Mouse (Mus musculus): ENCODE measurements around the gene Cyb5d1. TPM values are rescaled to one million over a fixed set of nuclear protein-coding genes. Genes with fewer than 3 reads are reported as not detected.

Cyb5d1 gene
- total and polyA plus RNA-seq, 3 experiments: 28.4 to 29.5 (median 29.3) TPM

- H3K27me3 ChIP-seq (replicated peaks): no peaks in the 10 kb centered on the region
- H3K9me3 ChIP-seq (replicated peaks; ENCODE audit: low read length): no peaks in the 10 kb centered on the region
- no peak overlapping the region for H3K4me3 ChIP-seq (replicated peaks in 1 of 3; ENCODE audit: low read depth in 2 of 3, low read length in 2 of 3, poor library complexity in 1 of 3)
- dilution Hi-C loops (cut with MboI; ENCODE audit: extremely low pct_ligation_motif_present, extremely low pct_unique_long_range_greater_than_20kb, low sequenced_read_pairs): no loop called here
- H3K36me3 ChIP-seq (replicated peaks in 1 of 2; ENCODE audit: control insufficient read depth in 1 of 2, insufficient read depth in 1 of 2, low read length in 1 of 2): peaks cover 0 to 46% of the 10 kb centered on the region in 2 experiments
- peaks cover 6 to 11% of the 10 kb centered on the region in 2 experiments; a peak in 3 of 4 replicates for H3K4me1 ChIP-seq (ENCODE audit: control insufficient read depth in 1 of 2, insufficient read depth in 2 of 2)
- no peak overlapping the region for H3K27ac ChIP-seq (ENCODE audit: insufficient read depth, low read depth)
- no peak overlapping the region for H3K9ac ChIP-seq (ENCODE audit: insufficient read depth, low read depth)
- no peak for DNase-seq (ENCODE audit: extremely low read depth)
- in situ Hi-C loops (cut with MboI; ENCODE audit: low pct_ligation_motif_present, low pct_unique_long_range_greater_than_20kb, low sequenced_read_pairs): no loop called here
- no peak for TF ChIP-seq ZMIZ1 (IDR thresholded peaks at IDR 0.05; ENCODE audit: low read depth, low read length)
- no peak for TF ChIP-seq TBP (conservative IDR thresholded peaks at IDR 0.05; ENCODE audit: low read depth, low read length)
- TF ChIP-seq UBTF (IDR thresholded peaks at IDR 0.05; ENCODE audit: low read depth, low read length): no peak
- TF ChIP-seq POLR2AphosphoS2 (IDR thresholded peaks at IDR 0.05; ENCODE audit: low read depth, low read length): no peak
- no peak for TF ChIP-seq ELF1 (IDR thresholded peaks at IDR 0.05; ENCODE audit: low read depth, low read length)
- TF ChIP-seq BHLHE40 (IDR thresholded peaks at IDR 0.05; ENCODE audit: low read depth, low read length): no peak
- no peak for TF ChIP-seq HCFC1 (IDR thresholded peaks at IDR 0.05; ENCODE audit: low read depth, low read length)
- TF ChIP-seq CHD2 (IDR thresholded peaks at IDR 0.05; ENCODE audit: low read length): no peak
- TF ChIP-seq NELFE (IDR thresholded peaks at IDR 0.05; ENCODE audit: low read depth, low read length): no peak
- TF ChIP-seq ETS1 (conservative IDR thresholded peaks at IDR 0.05; ENCODE audit: low read depth, low read length): no peak
- no peak for TF ChIP-seq MAFK (IDR thresholded peaks at IDR 0.05; ENCODE audit: insufficient replicate concordance, low read length)
- no peak for TF ChIP-seq MAZ (IDR thresholded peaks at IDR 0.05; ENCODE audit: low read depth, low read length)
- no peak for TF ChIP-seq RCOR1 (conservative IDR thresholded peaks at IDR 0.05; ENCODE audit: low read depth, low read length)
- no peak for TF ChIP-seq PAX5 (IDR thresholded peaks at IDR 0.05; ENCODE audit: low read length)
- no peak overlapping the region for H3K4me2 ChIP-seq (ENCODE audit: insufficient read depth, low read depth, poor library complexity, severe bottlenecking)
- H3K79me2 ChIP-seq (replicated peaks; ENCODE audit: control insufficient read depth, extremely low read depth, insufficient read depth, poor library complexity, severe bottlenecking): no peaks in the 10 kb centered on the region
These were observed 14.1 kb downstream of the Cyb5d1 start for GRCm38 (mm10) chr11:69381356-69381755.

- no peaks in the 10 kb centered on the region for H3K27me3 ChIP-seq (replicated peaks)
- peaks cover 0 to 44% of the 10 kb centered on the region in 2 experiments for H3K36me3 ChIP-seq (replicated peaks in 1 of 2; ENCODE audit: control insufficient read depth in 1 of 2, insufficient read depth in 1 of 2, low read length in 1 of 2)
- in situ Hi-C loops (cut with MboI; ENCODE audit: low pct_ligation_motif_present, low pct_unique_long_range_greater_than_20kb, low sequenced_read_pairs): no loop called here
- peak overlapping the region; percentile 47 for H3K27ac ChIP-seq (ENCODE audit: insufficient read depth, low read depth)
- H3K4me2 ChIP-seq (ENCODE audit: insufficient read depth, low read depth, poor library complexity, severe bottlenecking): no peak overlapping the region
- H3K4me1 ChIP-seq (ENCODE audit: control insufficient read depth in 1 of 2, insufficient read depth in 2 of 2): peaks cover 6 to 14% of the 10 kb centered on the region in 2 experiments; a peak in 3 of 4 replicates
- DNase-seq (ENCODE audit: extremely low read depth): no peak
- dilution Hi-C loops (cut with MboI; ENCODE audit: extremely low pct_ligation_motif_present, extremely low pct_unique_long_range_greater_than_20kb, low sequenced_read_pairs): no loop called here
- H3K79me2 ChIP-seq (replicated peaks; ENCODE audit: control insufficient read depth, extremely low read depth, insufficient read depth, poor library complexity, severe bottlenecking): no peaks in the 10 kb centered on the region
- no peak for TF ChIP-seq SIN3A (IDR thresholded peaks at IDR 0.05; ENCODE audit: low read length)
- TF ChIP-seq POLR2A (IDR thresholded peaks at IDR 0.05; ENCODE audit: low read depth, low read length): no peak
- TF ChIP-seq JUN (IDR thresholded peaks at IDR 0.05; ENCODE audit: insufficient read depth, low read depth, low read length): no peak
- TF ChIP-seq USF1 (IDR thresholded peaks at IDR 0.05; ENCODE audit: low read depth, low read length): no peak
- TF ChIP-seq NELFE (IDR thresholded peaks at IDR 0.05; ENCODE audit: low read depth, low read length): no peak
- no peak for TF ChIP-seq IRF4 (IDR thresholded peaks at IDR 0.05; ENCODE audit: low read depth, low read length)
- TF ChIP-seq ZC3H11A (IDR thresholded peaks at IDR 0.05; ENCODE audit: low read depth, low read length): no peak
- TF ChIP-seq JUND (conservative IDR thresholded peaks at IDR 0.05; ENCODE audit: low read depth, low read length): no peak
- no peak for TF ChIP-seq USF2 (conservative IDR thresholded peaks at IDR 0.05; ENCODE audit: low read depth, low read length)
- no peak for TF ChIP-seq MAZ (IDR thresholded peaks at IDR 0.05; ENCODE audit: low read depth, low read length)
- no peak for TF ChIP-seq E2F4 (IDR thresholded peaks at IDR 0.05; ENCODE audit: insufficient replicate concordance, low read depth, low read length)
- TF ChIP-seq RAD21 (IDR thresholded peaks at IDR 0.05; ENCODE audit: low read depth, low read length): no peak
- no peaks in the 10 kb centered on the region for H3K9me3 ChIP-seq (replicated peaks; ENCODE audit: low read length)
- H3K4me3 ChIP-seq (replicated peaks in 1 of 3; ENCODE audit: low read depth in 2 of 3, low read length in 2 of 3, poor library complexity in 1 of 3): no peak overlapping the region
- no peak overlapping the region for H3K9ac ChIP-seq (ENCODE audit: insufficient read depth, low read depth)
These were observed 15.8 kb downstream of the Cyb5d1 start for GRCm38 (mm10) chr11:69379600-69379999.

Data from CH12.LX (cell line).